Mouse (Mus musculus): ENCODE results near the gene Gm1123. TPM values are rescaled to one million over a fixed set of nuclear protein-coding genes. Genes with fewer than 3 reads are reported as not detected.
A peak's percentile ranks its signal among the peaks of the same experiment; 100 is the strongest.

Gene Gm1123
- not detected in 2 replicates for polyA plus RNA-seq (2014; fragmentation: Nextera tagmentation; extraction: Ambion mirVana)

- Histone ChIP-seq H3K36me3 (ENCODE audit: control insufficient read depth, insufficient read depth, low read length) (peaks cover 21% of the 10 kb centered on the region), H3K4me3 (ENCODE audit: low read depth, low read length) (no peak within 1 kb of the TSS), H3K9me3 (replicated peaks; ENCODE audit: control insufficient read depth, low read length) (no peaks in the 10 kb centered on the region), H3K4me2 (ENCODE audit: low read length) (no peak within 1 kb of the TSS), H3K9ac (ENCODE audit: low read length) (no peak within 1 kb of the TSS), H3K27ac (ENCODE audit: low read depth, low read length) (no peak within 1 kb of the TSS), H3K4me1 (ENCODE audit: control insufficient read depth, insufficient read depth, low read length) (no peaks in the 10 kb centered on the region), H3K27me3 (replicated peaks; ENCODE audit: control insufficient read depth, insufficient read depth, low read length) (no peaks in the 10 kb centered on the region)
- DNase-seq (ENCODE audit: low spot score) (no peak), ATAC-seq (no peak)
- 85% methylated on average over 12 of the region's 12 CpGs for WGBS
These were observed at the start of gene Gm1123 for GRCm38 (mm10) chr9:99035575-99035974. Gene Gm1123 (minus strand): TSS chr9:99035715.

GRCm38 (mm10) chr9:99081718-99082117 is 46.2 kb upstream of the Gm1123 start:
- H3K9ac ChIP-seq (ENCODE audit: low read length) = no peak overlapping the region
- H3K9me3 ChIP-seq (replicated peaks; ENCODE audit: control insufficient read depth, low read length) = no peaks in the 10 kb centered on the region
- H3K4me3 ChIP-seq (ENCODE audit: low read depth, low read length) = no peak overlapping the region
- no peak overlapping the region for H3K27ac ChIP-seq (ENCODE audit: low read depth, low read length)
- H3K36me3 ChIP-seq (ENCODE audit: control insufficient read depth, insufficient read depth, low read length) = 0 out of 2 replicates have a peak, but pooled peaks cover 3% of the 10 kb centered on the region
- no peaks in the 10 kb centered on the region for H3K4me1 ChIP-seq (ENCODE audit: control insufficient read depth, insufficient read depth, low read length)
- no peaks in the 10 kb centered on the region for H3K27me3 ChIP-seq (replicated peaks; ENCODE audit: control insufficient read depth, insufficient read depth, low read length)
- DNase-seq (ENCODE audit: low spot score) (no peak), ATAC-seq (no peak)
- WGBS = 95% methylated on average over 5 of the region's 5 CpGs
- no peak overlapping the region for H3K4me2 ChIP-seq (ENCODE audit: low read length)

GRCm38 (mm10) chr9:99081308-99081707 is 45.8 kb upstream of the Gm1123 start:
- no peak overlapping the region for H3K4me3 ChIP-seq (ENCODE audit: low read depth, low read length)
- no peak for ATAC-seq
- no peak overlapping the region for H3K27ac ChIP-seq (ENCODE audit: low read depth, low read length)
- H3K4me1 ChIP-seq (ENCODE audit: control insufficient read depth, insufficient read depth, low read length) = no peaks in the 10 kb centered on the region
- H3K9ac ChIP-seq (ENCODE audit: low read length) = no peak overlapping the region
- 0 out of 2 replicates have a peak, but pooled peaks cover 3% of the 10 kb centered on the region for H3K36me3 ChIP-seq (ENCODE audit: control insufficient read depth, insufficient read depth, low read length)
- WGBS = 86% methylated on average over 3 of the region's 3 CpGs
- DNase-seq (ENCODE audit: low spot score) = no peak
- H3K27me3 ChIP-seq (replicated peaks; ENCODE audit: control insufficient read depth, insufficient read depth, low read length) = no peaks in the 10 kb centered on the region
- H3K4me2 ChIP-seq (ENCODE audit: low read length) = no peak overlapping the region
- H3K9me3 ChIP-seq (replicated peaks; ENCODE audit: control insufficient read depth, low read length) = no peaks in the 10 kb centered on the region

GRCm38 (mm10) chr9:99080657-99081056 is 45.1 kb upstream of the Gm1123 start:
- H3K27ac ChIP-seq (ENCODE audit: low read depth, low read length) = no peak overlapping the region
- H3K4me3 ChIP-seq (ENCODE audit: low read depth, low read length) = no peak overlapping the region
- 0 out of 2 replicates have a peak, but pooled peaks cover 3% of the 10 kb centered on the region for H3K36me3 ChIP-seq (ENCODE audit: control insufficient read depth, insufficient read depth, low read length)
- no peak overlapping the region for H3K9ac ChIP-seq (ENCODE audit: low read length)
- ATAC-seq = no peak
- H3K9me3 ChIP-seq (replicated peaks; ENCODE audit: control insufficient read depth, low read length) = no peaks in the 10 kb centered on the region
- no peak overlapping the region for H3K4me2 ChIP-seq (ENCODE audit: low read length)
- no peak for DNase-seq (ENCODE audit: low spot score)
- 97% methylated on average over 2 of the region's 2 CpGs for WGBS
- no peaks in the 10 kb centered on the region for H3K4me1 ChIP-seq (ENCODE audit: control insufficient read depth, insufficient read depth, low read length)
- no peaks in the 10 kb centered on the region for H3K27me3 ChIP-seq (replicated peaks; ENCODE audit: control insufficient read depth, insufficient read depth, low read length)

GRCm38 (mm10) chr9:99074462-99074861 is 38.9 kb upstream of the Gm1123 start:
- no peak overlapping the region for H3K4me3 ChIP-seq (ENCODE audit: low read depth, low read length)
- H3K27ac ChIP-seq (ENCODE audit: low read depth, low read length) = no peak overlapping the region
- peaks cover 8% of the 10 kb centered on the region for H3K36me3 ChIP-seq (ENCODE audit: control insufficient read depth, insufficient read depth, low read length)
- DNase-seq (ENCODE audit: low spot score) (no peak), ATAC-seq (no peak)
- WGBS = 80% methylated on average over 2 of the region's 2 CpGs
- H3K9me3 ChIP-seq (replicated peaks; ENCODE audit: control insufficient read depth, low read length) = no peaks in the 10 kb centered on the region
- H3K4me1 ChIP-seq (ENCODE audit: control insufficient read depth, insufficient read depth, low read length) = no peaks in the 10 kb centered on the region
- H3K27me3 ChIP-seq (replicated peaks; ENCODE audit: control insufficient read depth, insufficient read depth, low read length) = no peaks in the 10 kb centered on the region
- no peak overlapping the region for H3K9ac ChIP-seq (ENCODE audit: low read length)
- no peak overlapping the region for H3K4me2 ChIP-seq (ENCODE audit: low read length)

GRCm38 (mm10) chr9:99072538-99072937 is 37.0 kb upstream of the Gm1123 start:
- H3K36me3 ChIP-seq (ENCODE audit: control insufficient read depth, insufficient read depth, low read length) = peaks cover 12% of the 10 kb centered on the region

GRCm38 (mm10) chr9:99065311-99065710 is 29.8 kb upstream of the Gm1123 start:
- H3K4me1 ChIP-seq (ENCODE audit: control insufficient read depth, insufficient read depth, low read length) = no peaks in the 10 kb centered on the region
- 72% methylated on average over 5 of the region's 5 CpGs for WGBS
- no peak overlapping the region for H3K9ac ChIP-seq (ENCODE audit: low read length)
- H3K27ac ChIP-seq (ENCODE audit: low read depth, low read length) = peak overlapping the region; percentile 71; the same call in 1 of the 2 replicates
- H3K4me3 ChIP-seq (ENCODE audit: low read depth, low read length) = no peak overlapping the region
- H3K4me2 ChIP-seq (ENCODE audit: low read length) = no peak overlapping the region
- H3K27me3 ChIP-seq (replicated peaks; ENCODE audit: control insufficient read depth, insufficient read depth, low read length) = no peaks in the 10 kb centered on the region
- ATAC-seq (peak; percentile 85), DNase-seq (ENCODE audit: low spot score) (peak; percentile 67)
- peaks cover 30% of the 10 kb centered on the region for H3K36me3 ChIP-seq (ENCODE audit: control insufficient read depth, insufficient read depth, low read length)
- H3K9me3 ChIP-seq (replicated peaks; ENCODE audit: control insufficient read depth, low read length) = no peaks in the 10 kb centered on the region

More at GRCm38 (mm10) chr9:99072538-99072937, 37.0 kb upstream of the Gm1123 start:
- WGBS = 95% methylated on average over 4 of the region's 4 CpGs
- Histone ChIP-seq H3K4me2 (ENCODE audit: low read length) (no peak overlapping the region), H3K4me1 (ENCODE audit: control insufficient read depth, insufficient read depth, low read length) (no peaks in the 10 kb centered on the region), H3K9ac (ENCODE audit: low read length) (no peak overlapping the region), H3K9me3 (replicated peaks; ENCODE audit: control insufficient read depth, low read length) (no peaks in the 10 kb centered on the region), H3K4me3 (ENCODE audit: low read depth, low read length) (no peak overlapping the region), H3K27me3 (replicated peaks; ENCODE audit: control insufficient read depth, insufficient read depth, low read length) (no peaks in the 10 kb centered on the region), H3K27ac (ENCODE audit: low read depth, low read length) (no peak overlapping the region)
- no peak for DNase-seq (ENCODE audit: low spot score)
- no peak for ATAC-seq

GRCm38 (mm10) chr9:99064216-99064615 is 28.7 kb upstream of the Gm1123 start:
- DNase-seq (ENCODE audit: low spot score) (peak; percentile 90), ATAC-seq (0 out of 2 replicates have a peak, but pooled peaks have one; percentile 19)
- H3K9me3 ChIP-seq (replicated peaks; ENCODE audit: control insufficient read depth, low read length) = no peaks in the 10 kb centered on the region
- H3K4me3 ChIP-seq (ENCODE audit: low read depth, low read length) = no peak overlapping the region
- H3K27me3 ChIP-seq (replicated peaks; ENCODE audit: control insufficient read depth, insufficient read depth, low read length) = no peaks in the 10 kb centered on the region
- no peak overlapping the region for H3K4me2 ChIP-seq (ENCODE audit: low read length)
- peaks cover 27% of the 10 kb centered on the region for H3K36me3 ChIP-seq (ENCODE audit: control insufficient read depth, insufficient read depth, low read length)
- no peak overlapping the region for H3K9ac ChIP-seq (ENCODE audit: low read length)
- no peaks in the 10 kb centered on the region for H3K4me1 ChIP-seq (ENCODE audit: control insufficient read depth, insufficient read depth, low read length)
- no peak overlapping the region for H3K27ac ChIP-seq (ENCODE audit: low read depth, low read length)
- WGBS = 51% methylated on average over 2 of the region's 2 CpGs

- Histone ChIP-seq H3K27ac (ENCODE audit: low read depth, low read length) (no peak overlapping the region), H3K4me1 (ENCODE audit: control insufficient read depth, insufficient read depth, low read length) (no peaks in the 10 kb centered on the region), H3K4me3 (ENCODE audit: low read depth, low read length) (no peak overlapping the region), H3K9me3 (replicated peaks; ENCODE audit: control insufficient read depth, low read length) (no peaks in the 10 kb centered on the region), H3K27me3 (replicated peaks; ENCODE audit: control insufficient read depth, insufficient read depth, low read length) (no peaks in the 10 kb centered on the region), H3K9ac (ENCODE audit: low read length) (no peak overlapping the region), H3K4me2 (ENCODE audit: low read length) (no peak overlapping the region), H3K36me3 (ENCODE audit: control insufficient read depth, insufficient read depth, low read length) (peaks cover 30% of the 10 kb centered on the region)
- DNase-seq (ENCODE audit: low spot score) = peak; percentile 82
- ATAC-seq = peak; percentile 76
- 30% methylated on average over 7 of the region's 7 CpGs for WGBS
These were observed 27.0 kb upstream of the Gm1123 start for GRCm38 (mm10) chr9:99062544-99062943.
